Mouse (Mus musculus) embryonic fibroblast, embryonic 13.5 days (primary cell): ENCODE data around the gene Rem1.

Experiments used
- CTCF ChIP-seq: IDR thresholded peaks from 2 replicates; pipeline ENCODE4 v1.5.1; 2011; ENCODE audit warnings: mild to moderate bottlenecking, control low read depth, low read length, moderate library complexity, borderline replicate concordance; ENCODE audit not compliant: insufficient read depth
- POLR2A ChIP-seq: IDR thresholded peaks from 2 replicates; pipeline ENCODE4 v1.6.1; 2011; ENCODE audit warnings: low read depth, mild to moderate bottlenecking, control low read depth, low read length, moderate library complexity

GRCm38 (mm10) chr2:152657398-152657797 is 30.6 kb downstream of the Rem1 start:
- no peak for TF ChIP-seq CTCF
- TF ChIP-seq POLR2A = no peak
